Mouse (Mus musculus) heart, postnatal 0 days (tissue): ENCODE data around the gene Large1.

Source experiments
- CTCF ChIP-seq: IDR thresholded peaks from 2 replicates; pipeline ENCODE4 v1.5.1; 2016; ENCODE audit warnings: antibody characterized with exemption, control low read depth, low read depth
- EP300 ChIP-seq: IDR thresholded peaks from 2 replicates; pipeline ENCODE4 v1.6.1; 2016; ENCODE audit warnings: antibody characterized with exemption, low read depth

- TF ChIP-seq EP300: no peak
- TF ChIP-seq CTCF: peak; percentile 68
Measured at GRCm38 (mm10) chr8:73350366-73350765, 3.0 kb downstream of the Large1 start.
